Mouse (Mus musculus): ENCODE results near the gene Gm49361.

GRCm38 (mm10) chr14:57760447-57761412, 14.8 kb upstream of the Gm49361 start:
- TF ChIP-seq CTCF (IDR thresholded peaks at IDR 0.05; ENCODE audit: low read depth) (no peak), EP300 (IDR thresholded peaks at IDR 0.05; ENCODE audit: low read depth) (no peak)
